Mouse (Mus musculus): ENCODE measurements around the gene Becn1.
A peak's percentile ranks its signal among the peaks of the same experiment; 100 is the strongest.

Becn1 gene

GRCm38 (mm10) chr11:101302004-101302798 is at the start of gene Becn1:
Gene Becn1, minus strand, starts transcription at chr11:101302286.
- TF ChIP-seq GATA4 (IDR thresholded peaks at IDR 0.05; ENCODE audit: insufficient replicate concordance, low read length) = no peak

- no peak for TF ChIP-seq GATA4 (IDR thresholded peaks at IDR 0.05; ENCODE audit: insufficient replicate concordance, low read length)
These were observed 49.6 kb upstream of the Becn1 start for GRCm38 (mm10) chr11:101351721-101352111.

GRCm38 (mm10) chr11:101351100-101351720 is 49.1 kb upstream of the Becn1 start:
- peak; percentile 55; the same call in 1 of the 2 replicates for TF ChIP-seq GATA4 (IDR thresholded peaks at IDR 0.05; ENCODE audit: insufficient replicate concordance, low read length)

- no peak for TF ChIP-seq GATA4 (IDR thresholded peaks at IDR 0.05; ENCODE audit: insufficient replicate concordance, low read length)
These were observed 47.1 kb upstream of the Becn1 start for GRCm38 (mm10) chr11:101349216-101349615.

- TF ChIP-seq GATA4 (IDR thresholded peaks at IDR 0.05; ENCODE audit: insufficient replicate concordance, low read length) = no peak
These were observed 46.7 kb upstream of the Becn1 start for GRCm38 (mm10) chr11:101348774-101349173.

- TF ChIP-seq GATA4 (IDR thresholded peaks at IDR 0.05; ENCODE audit: insufficient replicate concordance, low read length) = no peak
These were observed 45.1 kb upstream of the Becn1 start for GRCm38 (mm10) chr11:101347083-101347775.

- TF ChIP-seq GATA4 (IDR thresholded peaks at IDR 0.05; ENCODE audit: insufficient replicate concordance, low read length) = no peak
These were observed 36.2 kb upstream of the Becn1 start for GRCm38 (mm10) chr11:101338123-101338760.

- TF ChIP-seq GATA4 (IDR thresholded peaks at IDR 0.05; ENCODE audit: insufficient replicate concordance, low read length) = no peak
These were observed 33.6 kb upstream of the Becn1 start for GRCm38 (mm10) chr11:101335685-101336084.

- TF ChIP-seq GATA4 (IDR thresholded peaks at IDR 0.05; ENCODE audit: insufficient replicate concordance, low read length) = no peak
These were observed 32.4 kb upstream of the Becn1 start for GRCm38 (mm10) chr11:101334516-101334915.

- TF ChIP-seq GATA4 (IDR thresholded peaks at IDR 0.05; ENCODE audit: insufficient replicate concordance, low read length) = no peak
These were observed 31.9 kb upstream of the Becn1 start for GRCm38 (mm10) chr11:101334023-101334422.

- no peak for TF ChIP-seq GATA4 (IDR thresholded peaks at IDR 0.05; ENCODE audit: insufficient replicate concordance, low read length)
These were observed 30.5 kb upstream of the Becn1 start for GRCm38 (mm10) chr11:101332537-101332936.

GRCm38 (mm10) chr11:101330371-101330924 is 28.4 kb upstream of the Becn1 start, which contains the start of gene Aoc3:
Gene Aoc3, plus strand, starts transcription at chr11:101330605.
- TF ChIP-seq GATA4 (IDR thresholded peaks at IDR 0.05; ENCODE audit: insufficient replicate concordance, low read length) = no peak

- TF ChIP-seq GATA4 (IDR thresholded peaks at IDR 0.05; ENCODE audit: insufficient replicate concordance, low read length) = no peak
These were observed 27.0 kb upstream of the Becn1 start for GRCm38 (mm10) chr11:101328941-101329635.

- TF ChIP-seq GATA4 (IDR thresholded peaks at IDR 0.05; ENCODE audit: insufficient replicate concordance, low read length) = no peak
These were observed 25.2 kb upstream of the Becn1 start for GRCm38 (mm10) chr11:101327311-101327710.
